ENCODE assay signal across 23 mouse cellular contexts in genomic region chr13:94476208-94476607, GRCm38 (mm10).
DNase-seq lines count a peak whose midpoint lies in the region; ATAC-seq and TF ChIP-seq lines count a peak whose summit lies in the region.
"Had no signal": no experiment of that assay in that cellular context is flagged by ENCODE, and none has a peak within 500 bp of the region (broad histone marks: within the 10 kb centered on the region; RNA-seq: fewer than 3 reads in every experiment).

No protein-coding gene starts in this region.

- no peaks in the 10 kb centered on the region for H3K4me1 ChIP-seq in kidney, adult 2 months (ENCODE audit: control insufficient read depth, insufficient read depth, low read length)
- H3K4me1 ChIP-seq: forebrain, embryonic 10.5 days; forebrain, embryonic 13.5 days; heart, embryonic 10.5 days had no signal

- no peaks in the 10 kb centered on the region for H3K27me3 ChIP-seq in kidney, adult 2 months (replicated peaks; ENCODE audit: control insufficient read depth, insufficient read depth, low read length)
- H3K27me3 ChIP-seq: forebrain, embryonic 13.5 days; hindbrain, embryonic 13.5 days; Patski had no signal

- peaks cover 9% of the 10 kb centered on the region for H3K36me3 ChIP-seq in kidney, adult 2 months (ENCODE audit: control insufficient read depth, insufficient read depth, low read length)

- peak; percentile 3 for DNase-seq in kidney, adult 2 months
- DNase-seq in kidney, postnatal 14 days, result no peak
- DNase-seq in adrenal gland, adult 2 months, result no peak
- DNase-seq: adrenal gland, postnatal 14 days; cerebellum, adult 11 months; cerebellum, adult 2 months; cerebellum, adult 9-11 months; cerebellum, postnatal 25 days; gastrocnemius, adult 2 months; gastrocnemius, postnatal 14 days; heart, adult 2 months; kidney, adult 11 months had no signal

- ATAC-seq in common myeloid progenitor, adult 5-6 weeks (replicated peaks; ENCODE audit: low read depth, poor library complexity, severe bottlenecking), result peak; percentile 83
- ATAC-seq in megakaryocyte, adult 5-6 weeks (ENCODE audit: poor library complexity, severe bottlenecking), result peak; percentile 52
- no peak for ATAC-seq in inflammation-experienced regulatory T-cells, adult 6 months
- ATAC-seq: forebrain, embryonic 13.5 days; forebrain, embryonic 16.5 days; hindbrain, embryonic 16.5 days; Patski had no signal

- TF ChIP-seq CTCF in kidney, adult 2 months (conservative IDR thresholded peaks at IDR 0.05; ENCODE audit: insufficient read depth, insufficient read length, low read depth, low read length), result no peak

- no peak overlapping the region for H3K4me3 ChIP-seq in kidney, adult 2 months (ENCODE audit: insufficient read depth, low read depth, low read length)
- H3K4me3 ChIP-seq: forebrain, embryonic 10.5 days; forebrain, embryonic 13.5 days; gastrocnemius, adult 2 months; heart, adult 2 months; heart, embryonic 10.5 days; hindbrain, embryonic 10.5 days; hindbrain, embryonic 13.5 days had no signal

- TF ChIP-seq POLR2A in kidney, adult 2 months (IDR thresholded peaks at IDR 0.05; ENCODE audit: low read depth, low read length), result no peak

- H3K27ac ChIP-seq in kidney, adult 2 months (ENCODE audit: insufficient read depth, low read depth, low read length), result no peak overlapping the region
- H3K27ac ChIP-seq: forebrain, embryonic 10.5 days; forebrain, embryonic 13.5 days; gastrocnemius, adult 2 months; heart, adult 2 months; heart, embryonic 10.5 days; hindbrain, embryonic 10.5 days; hindbrain, embryonic 13.5 days had no signal

- 83% methylated on average over 3 of the region's 3 CpGs for WGBS in kidney, adult 2 months
